Mouse (Mus musculus) cerebellum, adult (tissue): Measurements from ENCODE around the gene Gcg.

Experiments used
- ATAC-seq: cut with Nextera tagmentation; 2 replicates; pipeline ENCODE4 v1.9.2; 2017; ENCODE audit warnings: mild to moderate bottlenecking, moderate library complexity, mixed read lengths; ENCODE audit not compliant: insufficient number of reproducible peaks, low FRiP score, low TSS enrichment

The Gcg gene

GRCm38 (mm10) chr2:62483550-62483949, at the start of gene Gcg:
Gene Gcg, minus strand, starts transcription at chr2:62483650.
- ATAC-seq: no peak

GRCm38 (mm10) chr2:62531065-62531464, 47.6 kb upstream of the Gcg start:
- no peak for ATAC-seq

DNA sequence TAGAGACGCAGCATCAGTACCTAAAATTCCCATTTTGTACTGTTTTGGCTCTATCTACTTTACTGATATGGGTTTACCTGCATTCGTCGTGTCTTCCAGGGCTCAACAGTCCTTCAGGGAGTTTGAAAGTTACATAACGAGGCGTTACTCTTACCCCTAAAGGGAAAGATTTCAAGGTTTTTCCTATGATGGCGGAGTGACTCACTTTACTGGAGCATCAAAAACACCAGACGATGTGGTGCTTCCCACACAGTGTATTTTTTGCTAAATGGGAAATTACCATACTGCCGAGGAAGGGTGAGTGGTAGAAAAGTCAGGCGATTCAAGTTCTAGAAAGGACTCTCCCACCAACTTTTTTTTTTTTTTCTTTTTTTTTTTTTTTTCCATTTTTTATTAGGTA, 42.9 kb upstream of the Gcg start:
- ATAC-seq: no peak

- no peak for ATAC-seq
Observed at GRCm38 (mm10) chr2:62517790-62518189, 34.3 kb upstream of the Gcg start.

DNA sequence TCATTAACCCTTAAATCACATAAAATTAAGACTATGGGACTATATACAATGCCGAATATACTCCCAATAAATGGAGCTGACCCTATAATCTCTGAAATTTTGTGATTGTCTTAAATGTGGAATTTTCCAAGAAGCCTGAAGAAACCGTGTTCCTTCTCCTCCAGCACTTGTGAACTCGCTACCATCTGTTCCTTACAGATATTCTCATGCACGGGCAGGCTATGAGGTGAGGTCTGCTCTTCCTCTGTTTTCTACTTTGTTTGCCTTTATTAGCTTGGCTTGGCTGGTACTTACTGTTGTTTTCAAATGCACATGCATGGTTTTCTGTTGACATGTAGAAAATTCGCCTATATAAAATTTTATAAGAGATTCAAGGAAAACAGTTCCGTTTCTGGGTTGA, 31.0 kb upstream of the Gcg start:
- ATAC-seq: no peak

GRCm38 (mm10) chr2:62513477-62513876, 30.0 kb upstream of the Gcg start:
- ATAC-seq: peak; percentile 66; the same call in 1 of the 2 replicates

DNA sequence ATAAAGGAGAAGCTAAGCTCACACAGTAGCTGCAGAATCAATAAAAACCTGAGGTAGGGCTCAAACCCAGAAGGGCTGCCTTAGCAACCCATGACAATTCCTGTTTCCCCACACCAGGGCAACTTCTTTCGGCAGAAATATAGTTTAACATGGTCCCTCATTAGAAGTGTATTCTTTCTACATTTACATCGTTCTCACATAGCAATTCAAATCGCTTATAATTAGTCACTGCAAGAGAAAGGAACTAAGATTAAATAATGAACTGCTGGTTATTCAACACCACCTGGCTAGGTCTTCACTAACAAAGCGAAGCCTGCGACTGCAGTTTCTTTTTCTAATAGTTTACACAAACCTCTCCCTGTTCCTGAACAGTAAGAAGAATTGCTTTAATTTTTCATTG, 23.7 kb upstream of the Gcg start:
- no peak for ATAC-seq

- no peak for ATAC-seq
Observed at GRCm38 (mm10) chr2:62506441-62506840, 23.0 kb upstream of the Gcg start.

DNA sequence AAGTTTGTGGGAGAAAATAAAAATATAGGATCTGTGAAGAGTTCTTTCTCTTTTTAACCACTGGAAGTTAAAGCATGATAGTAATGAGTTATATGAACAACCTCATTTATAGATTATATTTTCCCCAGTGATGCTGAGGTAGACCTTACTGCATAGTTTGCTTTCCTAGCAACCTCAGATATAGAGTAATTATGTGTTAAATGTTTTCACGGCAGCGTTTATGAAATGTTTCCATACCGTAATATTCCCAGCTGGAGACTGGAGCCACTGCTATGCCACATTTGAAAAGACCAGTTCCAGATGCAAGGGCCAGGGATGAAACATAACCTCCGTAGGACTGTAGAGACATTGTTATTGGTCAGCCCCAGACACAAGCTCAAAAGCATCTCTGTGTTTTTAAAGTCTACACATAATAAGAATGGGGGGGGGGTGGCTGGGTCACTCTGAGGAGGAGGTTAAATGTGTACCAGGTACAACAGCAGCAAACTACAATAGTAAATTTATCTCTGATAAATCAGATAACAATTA, 20.9 kb upstream of the Gcg start:
- ATAC-seq: no peak

GRCm38 (mm10) chr2:62503326-62503725, 19.9 kb upstream of the Gcg start:
- no peak for ATAC-seq

- ATAC-seq: no peak
Observed at GRCm38 (mm10) chr2:62502516-62502915, 19.1 kb upstream of the Gcg start.

GRCm38 (mm10) chr2:62498821-62499220, 15.4 kb upstream of the Gcg start:
- ATAC-seq: no peak

DNA sequence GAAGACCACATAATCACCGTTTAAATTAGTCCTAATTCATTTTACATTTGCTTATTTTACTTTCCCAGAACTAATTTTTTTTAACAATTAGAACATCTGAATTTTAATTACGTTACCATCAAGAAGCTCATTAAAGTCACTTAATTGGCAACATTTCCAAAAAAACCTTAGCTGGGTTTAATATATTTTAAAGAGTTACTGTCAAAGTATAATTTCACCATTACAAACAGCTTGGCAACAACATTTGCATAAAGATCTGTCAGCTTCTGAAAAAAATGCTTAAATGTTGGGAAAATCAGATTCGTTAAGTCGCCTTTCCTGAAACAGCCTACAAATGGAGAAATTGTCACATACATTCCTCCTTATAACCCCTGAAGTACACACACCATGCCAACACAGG, 14.6 kb upstream of the Gcg start:
- no peak for ATAC-seq

- no peak for ATAC-seq
Observed at GRCm38 (mm10) chr2:62497333-62498002, 14.0 kb upstream of the Gcg start.

- no peak for ATAC-seq
Observed at GRCm38 (mm10) chr2:62495407-62495806, 12.0 kb upstream of the Gcg start.

GRCm38 (mm10) chr2:62489832-62490231, 6.4 kb upstream of the Gcg start:
- no peak for ATAC-seq

GRCm38 (mm10) chr2:62484906-62485305, 1.5 kb upstream of the Gcg start:
- ATAC-seq: no peak

DNA sequence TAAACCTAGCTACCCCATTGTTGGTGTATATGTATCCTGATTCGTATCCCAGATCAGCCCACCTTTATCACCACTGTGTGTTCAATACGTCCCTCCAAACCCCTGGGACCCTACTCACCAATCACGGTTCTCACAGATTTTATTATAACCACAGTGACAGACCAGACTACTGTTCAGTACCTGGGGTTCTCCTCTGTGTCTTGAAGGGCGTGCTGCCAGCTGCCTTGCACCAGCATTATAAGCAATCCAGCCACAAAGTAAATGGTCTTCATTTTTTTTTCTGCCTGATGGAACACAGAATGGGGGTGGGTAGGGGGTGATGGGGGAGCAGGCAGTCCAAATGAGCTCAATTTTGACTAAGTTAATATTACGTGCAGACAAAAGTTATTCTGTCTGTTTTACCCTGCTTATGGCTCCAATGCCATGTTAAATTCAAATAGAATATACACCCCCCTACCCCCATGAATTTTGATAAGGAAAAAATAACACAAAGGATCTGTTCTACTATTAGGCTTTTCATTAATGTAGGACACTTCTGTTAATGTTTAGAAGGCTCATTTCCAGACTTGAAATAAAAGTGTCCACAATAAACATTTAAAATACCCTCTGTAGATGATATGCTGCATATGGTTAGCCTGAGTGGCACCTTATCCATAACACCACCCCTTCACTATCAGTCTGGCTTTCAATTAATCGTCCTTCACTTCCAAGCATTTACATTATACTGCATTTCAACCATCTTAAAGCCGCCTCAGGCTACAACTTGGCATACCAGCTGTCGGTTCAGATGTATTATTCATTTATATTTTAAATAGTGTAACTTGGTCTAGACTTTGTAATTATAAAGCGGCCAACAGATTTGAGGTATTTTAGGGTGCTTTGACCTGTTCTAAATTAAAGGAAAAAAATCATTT, 2.9 kb downstream of the Gcg start:
- no peak for ATAC-seq

GRCm38 (mm10) chr2:62469551-62469950, 13.9 kb downstream of the Gcg start:
- no peak for ATAC-seq

GRCm38 (mm10) chr2:62463287-62463686, 20.2 kb downstream of the Gcg start:
- ATAC-seq: no peak

DNA sequence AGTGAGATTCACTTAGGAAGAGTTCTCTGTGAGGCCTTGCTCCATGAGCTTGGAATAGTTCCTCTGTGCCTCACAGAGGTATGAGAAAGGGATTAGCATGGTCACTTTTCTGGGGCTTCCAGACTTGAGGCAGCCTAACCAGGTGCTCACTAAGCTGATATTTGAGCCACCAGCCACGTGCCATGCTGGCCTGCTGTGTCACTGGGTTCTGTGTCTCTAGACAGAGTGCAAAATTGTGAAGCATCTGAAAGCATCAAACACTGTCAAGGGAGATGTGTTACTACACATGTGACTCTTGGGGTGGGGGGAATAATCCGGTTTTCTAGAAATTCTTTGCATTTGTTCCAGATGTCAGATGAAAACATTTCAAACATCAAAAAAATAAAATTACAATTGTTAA, 21.3 kb downstream of the Gcg start:
- ATAC-seq: no peak
